In genomic region chr15:96075615-96076014, GRCm38 (mm10) we compare ENCODE assay signal across 13 mouse cellular contexts.
"Had no signal": no experiment of that assay in that cellular context is flagged by ENCODE, and none has a peak within 500 bp of the region (broad histone marks: within the 10 kb centered on the region; RNA-seq: fewer than 3 reads in every experiment).

No protein-coding gene starts in this region.

- H3K36me3 ChIP-seq: liver, embryonic 15.5 days; midbrain, embryonic 13.5 days had no signal

- H3K27ac ChIP-seq: kidney, postnatal 0 days; left cerebral cortex, adult 2 months; liver, embryonic 15.5 days; macrophage; midbrain, embryonic 13.5 days had no signal

- H3K4me1 ChIP-seq: liver, embryonic 15.5 days; midbrain, embryonic 13.5 days had no signal

- H3K9me3 ChIP-seq: liver, embryonic 15.5 days; midbrain, embryonic 13.5 days had no signal

- H3K27me3 ChIP-seq: liver, embryonic 15.5 days; midbrain, embryonic 13.5 days had no signal

- H3K9ac ChIP-seq: liver, embryonic 15.5 days; lung, embryonic 14.5 days; midbrain, embryonic 13.5 days had no signal

- H3K4me3 ChIP-seq: left cerebral cortex, adult 2 months; liver, embryonic 15.5 days; midbrain, embryonic 13.5 days had no signal

- DNase-seq: kidney, adult 2 months; kidney, postnatal 36 days; layer of hippocampus, postnatal 36 days; lung, embryonic 14.5 days; thymus, postnatal 25 days had no signal

- ATAC-seq: intestine, postnatal 0 days; lung, postnatal 0 days; midbrain, embryonic 13.5 days; midbrain, embryonic 16.5 days had no signal

- H3K4me2 ChIP-seq: liver, embryonic 15.5 days; lung, embryonic 14.5 days; midbrain, embryonic 13.5 days had no signal
